Mouse (Mus musculus) small intestine, adult 2 months (tissue): Measurements from ENCODE around the gene Uri1.

Experiments
- CTCF ChIP-seq: fragments of 200-500 bp; IDR thresholded peaks from 2 replicates; pipeline ENCODE4 v1.5.1; 2012; ENCODE audit warnings: low read depth, mild to moderate bottlenecking, control low read depth, inconsistent platforms, low read length, moderate library complexity, mixed read lengths; ENCODE audit not compliant: insufficient replicate concordance, insufficient read length; ENCODE audit errors: extremely low read depth
- POLR2A ChIP-seq: fragments of 200-500 bp; IDR thresholded peaks from 2 replicates; pipeline ENCODE4 v1.6.1; 2012; ENCODE audit warnings: low read depth, mild to moderate bottlenecking, control low read depth, inconsistent platforms, low read length, moderate library complexity

DNA sequence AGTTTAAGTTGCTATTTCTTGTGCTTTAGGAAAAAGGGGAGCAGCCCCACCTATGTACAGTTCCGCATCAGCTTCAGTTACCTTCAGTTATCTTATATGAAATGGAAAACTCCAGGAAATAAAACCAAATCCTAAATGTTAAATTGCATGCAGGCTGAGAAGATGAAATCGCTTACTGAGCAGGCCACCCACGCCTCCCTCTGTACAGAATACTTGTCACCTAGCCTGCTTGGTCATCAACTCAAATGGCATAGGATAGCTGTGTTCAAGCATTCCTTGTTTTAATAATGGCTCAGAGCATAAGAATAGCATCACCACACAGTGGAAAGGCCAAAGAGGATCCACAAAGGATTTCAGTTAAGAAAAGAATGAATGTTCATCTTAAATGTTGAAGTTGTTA is 43.6 kb downstream of the Uri1 start:
- no peak for TF ChIP-seq CTCF
- TF ChIP-seq POLR2A = no peak
